Mouse (Mus musculus) T-cell, adult 2 months (primary cell): Measurements from ENCODE around the gene Reln.

Source experiments
- DNase-seq: peaks from one replicate; pipeline ENCODE4 v3.0.0; 2022; ENCODE audit warnings: low spot score

Gene Reln

GRCm38 (mm10) chr5:22116922-22117321 is 227.6 kb downstream of the Reln start:
- DNase-seq, result no peak

- no peak for DNase-seq
Measured at GRCm38 (mm10) chr5:22106811-22107485, 237.6 kb downstream of the Reln start.

GRCm38 (mm10) chr5:22094984-22095383 is 249.5 kb downstream of the Reln start:
- DNase-seq, result no peak

GRCm38 (mm10) chr5:22094043-22094442 is 250.5 kb downstream of the Reln start:
- no peak for DNase-seq

GRCm38 (mm10) chr5:22093157-22093865 is 251.2 kb downstream of the Reln start:
- DNase-seq, result no peak

GRCm38 (mm10) chr5:22080468-22080986 is 264.0 kb downstream of the Reln start:
- DNase-seq, result no peak

GRCm38 (mm10) chr5:22074971-22075370 is 269.5 kb downstream of the Reln start:
- DNase-seq, result no peak

GRCm38 (mm10) chr5:22072591-22072990 is 271.9 kb downstream of the Reln start:
- DNase-seq, result no peak

- DNase-seq, result no peak
Measured at GRCm38 (mm10) chr5:22059251-22059650, 285.3 kb downstream of the Reln start.

GRCm38 (mm10) chr5:22041825-22042224 is 302.7 kb downstream of the Reln start:
- no peak for DNase-seq

GRCm38 (mm10) chr5:22039375-22040149 is 304.9 kb downstream of the Reln start:
- DNase-seq, result no peak

GRCm38 (mm10) chr5:22035201-22035600 is 309.3 kb downstream of the Reln start:
- DNase-seq, result no peak

- no peak for DNase-seq
Measured at GRCm38 (mm10) chr5:22033039-22033438, 311.5 kb downstream of the Reln start.

- DNase-seq, result no peak
Measured at GRCm38 (mm10) chr5:22031653-22032052, 312.8 kb downstream of the Reln start.

- no peak for DNase-seq
Measured at GRCm38 (mm10) chr5:22028379-22028778, 316.1 kb downstream of the Reln start.

GRCm38 (mm10) chr5:22027240-22027875 is 317.1 kb downstream of the Reln start:
- no peak for DNase-seq

GRCm38 (mm10) chr5:22025746-22026145 is 318.8 kb downstream of the Reln start:
- DNase-seq, result no peak

GRCm38 (mm10) chr5:22024108-22024507 is 320.4 kb downstream of the Reln start:
- no peak for DNase-seq

- no peak for DNase-seq
Measured at GRCm38 (mm10) chr5:22017896-22018295, 326.6 kb downstream of the Reln start.

- DNase-seq, result no peak
Measured at GRCm38 (mm10) chr5:22014459-22014858, 330.0 kb downstream of the Reln start.

- no peak for DNase-seq
Measured at GRCm38 (mm10) chr5:22009142-22009541, 335.4 kb downstream of the Reln start.
